Mouse (Mus musculus): Measurements from ENCODE around the gene B4galnt4.

GRCm38 (mm10) chr7:141024865-141025838, 35.8 kb upstream of the B4galnt4 start:
- peak; percentile 89 for TF ChIP-seq HCFC1 (IDR thresholded peaks at IDR 0.05; ENCODE audit: borderline replicate concordance, insufficient read depth, low read length)
- no peak for TF ChIP-seq MAFK (IDR thresholded peaks at IDR 0.05; ENCODE audit: insufficient read depth, low read depth, low read length)
- TF ChIP-seq ZNF384 (IDR thresholded peaks at IDR 0.05; ENCODE audit: low read depth, low read length) = peak; percentile 75

Data from ES-E14 (cell line).